Mouse (Mus musculus): ENCODE data around the gene Zap70. TPM values are rescaled to one million over a fixed set of nuclear protein-coding genes. Genes with fewer than 3 reads are reported as not detected.

Gene Zap70
- total and polyA plus RNA-seq, 3 experiments, result 0.23 to 0.25 TPM; not detected in 1

DNA sequence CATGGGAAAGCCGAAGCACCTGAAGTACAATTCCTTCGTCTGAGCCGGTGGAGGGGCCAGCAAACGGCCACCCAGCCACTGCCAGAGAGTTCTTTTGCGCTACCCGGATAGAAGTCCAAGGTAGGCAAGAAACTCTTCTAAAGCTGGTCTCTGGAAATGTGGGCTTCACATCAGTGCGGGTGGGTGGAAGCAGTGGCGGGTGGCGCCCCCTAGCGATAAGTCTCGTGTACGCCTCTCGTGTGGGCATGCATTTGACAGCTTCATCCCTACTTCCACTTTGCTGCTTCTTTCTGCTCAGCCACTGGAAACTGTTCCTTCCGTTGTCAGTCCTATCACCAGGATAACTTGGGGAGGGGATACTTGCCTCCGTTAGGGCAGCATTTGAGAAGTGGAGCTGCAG is 15.1 kb upstream of the Zap70 start:
- dilution Hi-C loops (cut with MboI; ENCODE audit: extremely low pct_ligation_motif_present, extremely low pct_unique_long_range_greater_than_20kb, low sequenced_read_pairs), result no loop called here
- H3K4me1 ChIP-seq (ENCODE audit: control insufficient read depth in 1 of 2, insufficient read depth in 2 of 2), result peaks cover 0 to 8% of the 10 kb centered on the region in 2 experiments; a peak in 2 of 4 replicates
- DNase-seq (ENCODE audit: extremely low read depth), result peak; percentile 38
- H3K79me2 ChIP-seq (replicated peaks; ENCODE audit: control insufficient read depth, extremely low read depth, insufficient read depth, poor library complexity, severe bottlenecking), result no peaks in the 10 kb centered on the region
- peaks cover 22% of the 10 kb centered on the region for H3K27me3 ChIP-seq (replicated peaks)
- H3K9me3 ChIP-seq (replicated peaks; ENCODE audit: low read length), result no peaks in the 10 kb centered on the region
- no peak overlapping the region for H3K27ac ChIP-seq (ENCODE audit: insufficient read depth, low read depth)
- peak; percentile 24; the same call in 1 of the 2 replicates for TF ChIP-seq SMC3 (IDR thresholded peaks at IDR 0.05; ENCODE audit: low read depth, low read length)
- TF ChIP-seq USF2 (conservative IDR thresholded peaks at IDR 0.05; ENCODE audit: low read depth, low read length), result no peak
- peak; percentile 37 for TF ChIP-seq RAD21 (IDR thresholded peaks at IDR 0.05; ENCODE audit: low read depth, low read length)
- TF ChIP-seq CTCF (conservative IDR thresholded peaks at IDR 0.05 in 1 of 2, IDR thresholded peaks at IDR 0.05 in 1 of 2; ENCODE audit: low read depth in 2 of 2, low read length in 2 of 2), result peak; percentile 52 to 66
- TF ChIP-seq E2F4 (IDR thresholded peaks at IDR 0.05; ENCODE audit: insufficient replicate concordance, low read depth, low read length), result no peak
- in situ Hi-C loops (cut with MboI; ENCODE audit: low pct_ligation_motif_present, low pct_unique_long_range_greater_than_20kb, low sequenced_read_pairs), result no loop called here
- H3K9ac ChIP-seq (ENCODE audit: insufficient read depth, low read depth), result no peak overlapping the region
- no peak overlapping the region for H3K4me3 ChIP-seq (replicated peaks in 1 of 3; ENCODE audit: low read depth in 2 of 3, low read length in 2 of 3, poor library complexity in 1 of 3)
- H3K4me2 ChIP-seq (ENCODE audit: insufficient read depth, low read depth, poor library complexity, severe bottlenecking), result no peak overlapping the region
- no peaks in the 10 kb centered on the region for H3K36me3 ChIP-seq (replicated peaks in 1 of 2; ENCODE audit: control insufficient read depth in 1 of 2, insufficient read depth in 1 of 2, low read length in 1 of 2)

DNA sequence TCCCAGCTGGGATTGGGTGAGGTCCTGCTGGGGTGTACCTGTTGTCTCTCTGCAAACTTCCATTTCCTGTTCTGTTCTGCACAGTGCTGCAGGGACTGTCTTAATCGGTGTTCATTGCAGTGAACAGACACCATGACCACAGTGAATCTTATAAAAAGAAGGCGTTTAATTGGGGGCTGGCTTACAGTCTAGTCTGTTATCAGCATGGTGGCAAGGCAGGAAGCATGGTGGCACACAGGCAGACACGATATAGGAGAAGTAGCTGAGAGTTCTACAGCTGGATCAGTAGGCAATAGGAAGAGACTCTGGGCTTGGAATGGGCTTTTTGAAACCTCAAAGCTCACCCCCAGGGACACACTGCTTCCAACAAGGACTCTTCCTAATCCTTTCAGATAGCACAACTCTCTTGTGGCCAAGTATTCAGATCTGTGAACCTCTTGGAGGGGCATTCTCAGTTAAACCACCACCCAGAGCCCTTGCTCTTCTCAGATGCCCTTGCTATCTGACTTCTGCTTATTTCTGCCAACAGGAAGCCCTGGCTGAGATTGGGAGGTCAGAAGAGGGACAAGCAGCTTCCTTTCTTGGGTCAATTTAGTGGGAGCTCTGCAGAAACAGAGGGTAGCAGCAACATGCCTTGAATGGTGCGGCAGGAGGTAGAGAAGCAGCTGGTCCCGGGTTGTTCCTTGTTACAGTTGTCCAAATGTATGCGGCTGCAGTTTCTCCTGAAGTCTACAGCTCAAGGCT is 7.5 kb upstream of the Zap70 start:
- no peak for DNase-seq (ENCODE audit: extremely low read depth)
- Histone ChIP-seq H3K27ac (ENCODE audit: insufficient read depth, low read depth) (no peak overlapping the region), H3K9ac (ENCODE audit: insufficient read depth, low read depth) (no peak overlapping the region), H3K4me3 (replicated peaks in 1 of 3; ENCODE audit: low read depth in 2 of 3, low read length in 2 of 3, poor library complexity in 1 of 3) (no peak overlapping the region), H3K4me2 (ENCODE audit: insufficient read depth, low read depth, poor library complexity, severe bottlenecking) (no peak overlapping the region), H3K9me3 (replicated peaks; ENCODE audit: low read length) (no peaks in the 10 kb centered on the region), H3K27me3 (replicated peaks) (no peaks in the 10 kb centered on the region), H3K36me3 (replicated peaks in 1 of 2; ENCODE audit: control insufficient read depth in 1 of 2, insufficient read depth in 1 of 2, low read length in 1 of 2) (no peaks in the 10 kb centered on the region), H3K4me1 (ENCODE audit: control insufficient read depth in 1 of 2, insufficient read depth in 2 of 2) (no peaks in the 10 kb centered on the region), H3K79me2 (replicated peaks; ENCODE audit: control insufficient read depth, extremely low read depth, insufficient read depth, poor library complexity, severe bottlenecking) (no peaks in the 10 kb centered on the region)
- dilution Hi-C loops (cut with MboI; ENCODE audit: extremely low pct_ligation_motif_present, extremely low pct_unique_long_range_greater_than_20kb, low sequenced_read_pairs) (no loop called here), in situ Hi-C loops (cut with MboI; ENCODE audit: low pct_ligation_motif_present, low pct_unique_long_range_greater_than_20kb, low sequenced_read_pairs) (no loop called here)
- no peak for TF ChIP-seq NELFE (IDR thresholded peaks at IDR 0.05; ENCODE audit: low read depth, low read length)
- TF ChIP-seq E2F4 (IDR thresholded peaks at IDR 0.05; ENCODE audit: insufficient replicate concordance, low read depth, low read length), result no peak
- TF ChIP-seq ELF1 (IDR thresholded peaks at IDR 0.05; ENCODE audit: low read depth, low read length), result no peak
- no peak for TF ChIP-seq MAX (IDR thresholded peaks at IDR 0.05; ENCODE audit: low read length)

DNA sequence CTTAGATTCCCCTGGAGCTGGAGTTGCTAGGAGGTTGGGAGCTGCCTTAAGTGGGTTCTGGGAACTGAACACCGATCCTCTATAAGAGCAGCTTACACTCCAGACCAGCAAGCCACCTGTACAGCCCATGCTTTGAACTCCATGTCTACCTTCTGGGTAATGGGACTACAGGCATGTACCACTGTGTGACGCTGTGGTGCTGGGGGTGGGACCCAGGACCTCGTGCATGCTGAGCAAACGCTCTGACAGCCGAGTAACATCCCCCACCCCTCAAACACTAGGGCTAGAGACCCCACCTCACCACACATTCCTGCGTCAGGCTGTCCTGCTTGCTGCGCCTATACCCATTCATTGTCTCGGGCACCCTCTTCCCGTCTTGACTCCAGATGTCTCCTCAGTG is 3.0 kb upstream of the Zap70 start:
- no peak for DNase-seq (ENCODE audit: extremely low read depth)
- no peak overlapping the region for H3K9ac ChIP-seq (ENCODE audit: insufficient read depth, low read depth)
- no peaks in the 10 kb centered on the region for H3K27me3 ChIP-seq (replicated peaks)
- in situ Hi-C loops (cut with MboI; ENCODE audit: low pct_ligation_motif_present, low pct_unique_long_range_greater_than_20kb, low sequenced_read_pairs), result no loop called here
- TF ChIP-seq USF2 (conservative IDR thresholded peaks at IDR 0.05; ENCODE audit: low read depth, low read length), result no peak
- TF ChIP-seq ZKSCAN1 (IDR thresholded peaks at IDR 0.05; ENCODE audit: borderline replicate concordance, low read depth, low read length), result no peak
- no peak for TF ChIP-seq MXI1 (IDR thresholded peaks at IDR 0.05; ENCODE audit: low read depth, low read length)
- TF ChIP-seq ZC3H11A (IDR thresholded peaks at IDR 0.05; ENCODE audit: low read depth, low read length), result no peak
- no peak; the same call in none of the 2 replicates for TF ChIP-seq RAD21 (IDR thresholded peaks at IDR 0.05; ENCODE audit: low read depth, low read length)
- TF ChIP-seq CTCF (conservative IDR thresholded peaks at IDR 0.05 in 1 of 2, IDR thresholded peaks at IDR 0.05 in 1 of 2; ENCODE audit: low read depth in 2 of 2, low read length in 2 of 2), result peak in 1 of 2 experiments; percentile 23; a peak in 2 of 4 replicates
- TF ChIP-seq SIN3A (IDR thresholded peaks at IDR 0.05; ENCODE audit: low read length), result no peak
- H3K9me3 ChIP-seq (replicated peaks; ENCODE audit: low read length), result no peaks in the 10 kb centered on the region
- H3K79me2 ChIP-seq (replicated peaks; ENCODE audit: control insufficient read depth, extremely low read depth, insufficient read depth, poor library complexity, severe bottlenecking), result no peaks in the 10 kb centered on the region
- dilution Hi-C loops (cut with MboI; ENCODE audit: extremely low pct_ligation_motif_present, extremely low pct_unique_long_range_greater_than_20kb, low sequenced_read_pairs), result no loop called here
- no peaks in the 10 kb centered on the region for H3K4me1 ChIP-seq (ENCODE audit: control insufficient read depth in 1 of 2, insufficient read depth in 2 of 2)
- H3K4me2 ChIP-seq (ENCODE audit: insufficient read depth, low read depth, poor library complexity, severe bottlenecking), result no peak overlapping the region
- H3K36me3 ChIP-seq (replicated peaks in 1 of 2; ENCODE audit: control insufficient read depth in 1 of 2, insufficient read depth in 1 of 2, low read length in 1 of 2), result no peaks in the 10 kb centered on the region
- no peak overlapping the region for H3K4me3 ChIP-seq (replicated peaks in 1 of 3; ENCODE audit: low read depth in 2 of 3, low read length in 2 of 3, poor library complexity in 1 of 3)
- H3K27ac ChIP-seq (ENCODE audit: insufficient read depth, low read depth), result no peak overlapping the region
